ENCODE assay signal across 8 mouse cellular contexts in the genomic region with DNA sequence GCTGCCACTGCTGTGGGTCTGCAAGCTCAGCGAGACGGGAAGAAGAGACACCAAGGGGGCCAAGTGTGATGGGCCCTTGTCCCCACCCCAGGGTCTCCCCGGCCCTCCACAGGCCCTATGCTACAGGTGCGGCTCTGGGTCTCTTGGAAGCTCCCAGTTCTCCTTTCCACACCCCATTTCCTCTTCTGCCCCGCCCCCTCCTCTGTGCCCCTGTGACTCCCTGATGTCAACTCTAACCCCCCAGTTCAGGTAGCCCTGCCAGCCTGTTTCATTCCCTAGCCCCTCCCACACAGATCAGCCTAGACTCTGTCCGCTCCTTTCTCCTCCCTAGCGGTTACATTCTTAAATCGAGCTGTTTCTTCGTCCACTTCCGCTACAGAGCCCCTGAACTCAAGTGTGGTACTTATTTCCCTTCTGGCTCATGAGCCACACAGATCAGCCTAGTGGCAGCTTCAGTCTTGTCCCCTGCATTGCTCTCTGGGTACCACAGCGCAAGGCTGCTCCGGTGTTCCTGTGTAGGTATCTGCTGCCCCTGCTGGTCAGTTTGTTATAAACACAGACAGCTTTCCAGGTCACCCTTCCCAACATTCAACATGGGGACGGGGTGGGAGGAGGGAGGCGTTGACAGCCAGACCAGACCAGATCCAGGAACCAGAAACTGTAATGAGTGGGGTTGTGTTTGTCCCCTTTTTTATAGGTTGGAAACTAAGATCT. TPM values are rescaled to one million over a fixed set of nuclear protein-coding genes. Genes with fewer than 3 reads are reported as not detected.
DNase-seq lines count a peak whose midpoint lies in the region; ATAC-seq lines count a peak whose summit lies in the region.

No protein-coding gene starts in this region.

- no peaks in the 10 kb centered on the region for H3K36me3 ChIP-seq in hindbrain, embryonic 16.5 days (ENCODE audit: control insufficient read depth, insufficient read depth, low read length)

- no peak overlapping the region for H3K4me3 ChIP-seq in hindbrain, embryonic 16.5 days (ENCODE audit: low read length)

- 18% methylated on average over 13 of the region's 14 CpGs for WGBS in hindbrain, embryonic 16.5 days

- peak; percentile 95 for ATAC-seq in hindbrain, embryonic 16.5 days

- peak overlapping the region; percentile 40 for H3K4me2 ChIP-seq in hindbrain, embryonic 16.5 days (ENCODE audit: low read length)

- H3K9me3 ChIP-seq in hindbrain, embryonic 16.5 days (ENCODE audit: control insufficient read depth, low read length), result no peaks in the 10 kb centered on the region

- no peak overlapping the region for H3K9ac ChIP-seq in hindbrain, embryonic 16.5 days (ENCODE audit: low read depth, low read length)

- no peaks in the 10 kb centered on the region for H3K27me3 ChIP-seq in hindbrain, embryonic 16.5 days (replicated peaks; ENCODE audit: control insufficient read depth, insufficient read depth, low read length)

- peaks cover 2% of the 10 kb centered on the region; the same call in 1 of the 2 replicates for H3K4me1 ChIP-seq in hindbrain, embryonic 16.5 days (ENCODE audit: control insufficient read depth, insufficient read depth, low read depth, low read length)

- DNase-seq in R1 (ENCODE audit: low read depth, low spot score), result peak; percentile 95
- peak; percentile 89 to 93 for DNase-seq in cerebellum, postnatal 25 days
- peak; percentile 84 for DNase-seq in gastrocnemius, adult 18-20 months (ENCODE audit: low spot score)
- DNase-seq in left cerebral cortex, adult 11 months (ENCODE audit: low spot score), result peak; percentile 79
- peak; percentile 86 for DNase-seq in lung, postnatal 25 days (ENCODE audit: low spot score)
- peak; percentile 95 for DNase-seq in retina, postnatal 1 day
- DNase-seq in thymus, postnatal 36 days, result peak; percentile 61 to 67

- no peak overlapping the region for H3K27ac ChIP-seq in hindbrain, embryonic 16.5 days (ENCODE audit: low read depth, low read length)

RNA-seq across cellular contexts. Expression of a gene that starts 26.3 kb away (rescaled TPM):
- 10 to 100 TPM; 65.0 to 78.0 TPM for total RNA-seq in gastrocnemius, adult 18-20 months (2021)
- 18.5 and 29.8 TPM in 2 replicates for polyA plus RNA-seq in hindbrain, embryonic 16.5 days (2015; fragmentation: Nextera tagmentation; extraction: Ambion mirVana)

RNA-seq across cellular contexts. Expression of a gene that starts 39.6 kb away (rescaled TPM):
- 10 to 100 TPM; 22.5 to 22.9 TPM for total RNA-seq in gastrocnemius, adult 18-20 months (2021)
- polyA plus RNA-seq in hindbrain, embryonic 16.5 days (2015; fragmentation: Nextera tagmentation; extraction: Ambion mirVana), result 16.9 and 18.0 TPM in 2 replicates
